Mouse (Mus musculus): ENCODE results near the gene Psma6. TPM values are rescaled to one million over a fixed set of nuclear protein-coding genes. Genes with fewer than 3 reads are reported as not detected.
"Not testable (repeated sequence)": the region's sequence is repeated elsewhere in the genome, so short reads cannot be mapped to it uniquely, and the experiment has no call there.

Gene Psma6
- 435 and 447 TPM in 2 replicates for polyA plus RNA-seq (2016; fragmentation: Nextera tagmentation; extraction: Ambion mirVana)

GRCm38 (mm10) chr12:55384023-55384749 is at the start of gene Psma6:
TSS of gene Psma6 (plus strand) at chr12:55384222.
- Histone ChIP-seq H3K4me3 (no peak within 1 kb of the TSS), H3K27me3 (no peaks in the 10 kb centered on the region), H3K9me3 (no peaks in the 10 kb centered on the region), H3K9ac (no peak within 1 kb of the TSS), H3K4me2 (replicated peaks) (no peak within 1 kb of the TSS), H3K4me1 (0 out of 2 replicates have a peak, but pooled peaks cover 6% of the 10 kb centered on the region), H3K36me3 (peaks cover 2% of the 10 kb centered on the region; the same call in 1 of the 2 replicates), H3K27ac (no peak within 1 kb of the TSS)
- WGBS: 66% methylated on average over 10 of the region's 10 CpGs
- ATAC-seq (ENCODE audit: insufficient number of reproducible peaks, insufficient read depth, low FRiP score, low TSS enrichment): no peak

GRCm38 (mm10) chr12:55338490-55338889 is 45.5 kb upstream of the Psma6 start:
- not testable (repeated sequence) for H3K4me2 ChIP-seq (replicated peaks); H3K27me3 ChIP-seq; ATAC-seq (ENCODE audit: insufficient number of reproducible peaks, insufficient read depth, low FRiP score, low TSS enrichment); H3K27ac ChIP-seq; H3K9me3 ChIP-seq; H3K4me1 ChIP-seq; H3K9ac ChIP-seq; H3K4me3 ChIP-seq; H3K36me3 ChIP-seq
- WGBS: 97% methylated on average over 1 of the region's 2 CpGs

- H3K9ac ChIP-seq; H3K4me3 ChIP-seq; H3K4me1 ChIP-seq; H3K9me3 ChIP-seq; H3K27ac ChIP-seq; H3K4me2 ChIP-seq (replicated peaks); ATAC-seq (ENCODE audit: insufficient number of reproducible peaks, insufficient read depth, low FRiP score, low TSS enrichment); H3K27me3 ChIP-seq; H3K36me3 ChIP-seq: not testable (repeated sequence)
- 63% methylated on average over 1 of the region's 1 CpGs for WGBS
Measured at GRCm38 (mm10) chr12:55343045-55343444, 41.0 kb upstream of the Psma6 start.

- Histone ChIP-seq H3K4me3 (no peak overlapping the region), H3K36me3 (no peaks in the 10 kb centered on the region), H3K9me3 (no peaks in the 10 kb centered on the region), H3K4me2 (replicated peaks) (no peak overlapping the region), H3K4me1 (no peaks in the 10 kb centered on the region; the same call in 1 of the 2 replicates), H3K27ac (no peak overlapping the region), H3K27me3 (no peaks in the 10 kb centered on the region), H3K9ac (no peak overlapping the region)
- no peak for ATAC-seq (ENCODE audit: insufficient number of reproducible peaks, insufficient read depth, low FRiP score, low TSS enrichment)
- whole genome bisulfite sequencing: 78% methylated on average over 11 of the region's 11 CpGs
Measured at GRCm38 (mm10) chr12:55343998-55344397, 40.0 kb upstream of the Psma6 start.

GRCm38 (mm10) chr12:55344583-55344982 is 39.4 kb upstream of the Psma6 start:
- Histone ChIP-seq H3K4me3 (no peak overlapping the region), H3K4me1 (no peaks in the 10 kb centered on the region; the same call in 1 of the 2 replicates), H3K9ac (no peak overlapping the region), H3K4me2 (replicated peaks) (no peak overlapping the region), H3K9me3 (no peaks in the 10 kb centered on the region), H3K36me3 (no peaks in the 10 kb centered on the region), H3K27ac (no peak overlapping the region), H3K27me3 (no peaks in the 10 kb centered on the region)
- 82% methylated on average over 13 of the region's 13 CpGs for WGBS
- no peak for ATAC-seq (ENCODE audit: insufficient number of reproducible peaks, insufficient read depth, low FRiP score, low TSS enrichment)

GRCm38 (mm10) chr12:55353423-55353822 is 30.6 kb upstream of the Psma6 start:
- Histone ChIP-seq H3K9me3 (no peaks in the 10 kb centered on the region), H3K9ac (no peak overlapping the region), H3K4me3 (no peak overlapping the region), H3K4me2 (replicated peaks) (no peak overlapping the region), H3K27me3 (no peaks in the 10 kb centered on the region), H3K36me3 (no peaks in the 10 kb centered on the region), H3K27ac (no peak overlapping the region), H3K4me1 (no peaks in the 10 kb centered on the region)
- no peak for ATAC-seq (ENCODE audit: insufficient number of reproducible peaks, insufficient read depth, low FRiP score, low TSS enrichment)
- WGBS: 71% methylated on average over 6 of the region's 6 CpGs

- 52% methylated on average over 4 of the region's 4 CpGs for WGBS
- H3K4me3 ChIP-seq: no peak overlapping the region
- H3K9me3 ChIP-seq: no peaks in the 10 kb centered on the region
- 0 out of 2 replicates have a peak, but pooled peaks have one; percentile 60 for ATAC-seq (ENCODE audit: insufficient number of reproducible peaks, insufficient read depth, low FRiP score, low TSS enrichment)
- H3K4me2 ChIP-seq (replicated peaks): no peak overlapping the region
- H3K9ac ChIP-seq: no peak overlapping the region
- H3K27ac ChIP-seq: no peak overlapping the region
- H3K27me3 ChIP-seq: no peaks in the 10 kb centered on the region
- H3K4me1 ChIP-seq: no peaks in the 10 kb centered on the region
- H3K36me3 ChIP-seq: no peaks in the 10 kb centered on the region
Measured at GRCm38 (mm10) chr12:55354904-55355303, 29.1 kb upstream of the Psma6 start.

GRCm38 (mm10) chr12:55357303-55357702 is 26.7 kb upstream of the Psma6 start:
- no peak for ATAC-seq (ENCODE audit: insufficient number of reproducible peaks, insufficient read depth, low FRiP score, low TSS enrichment)
- 67% methylated on average over 1 of the region's 1 CpGs for WGBS
- no peaks in the 10 kb centered on the region for H3K36me3 ChIP-seq
- H3K4me3 ChIP-seq: no peak overlapping the region
- no peaks in the 10 kb centered on the region for H3K4me1 ChIP-seq
- H3K9ac ChIP-seq: no peak overlapping the region
- H3K4me2 ChIP-seq (replicated peaks): no peak overlapping the region
- H3K9me3 ChIP-seq: no peaks in the 10 kb centered on the region
- H3K27me3 ChIP-seq: no peaks in the 10 kb centered on the region
- no peak overlapping the region for H3K27ac ChIP-seq

GRCm38 (mm10) chr12:55360929-55361328 is 23.1 kb upstream of the Psma6 start:
- H3K4me3 ChIP-seq: no peak overlapping the region
- 75% methylated on average over 5 of the region's 5 CpGs for WGBS
- ATAC-seq (ENCODE audit: insufficient number of reproducible peaks, insufficient read depth, low FRiP score, low TSS enrichment): no peak
- no peaks in the 10 kb centered on the region for H3K4me1 ChIP-seq
- no peaks in the 10 kb centered on the region for H3K36me3 ChIP-seq
- no peak overlapping the region for H3K9ac ChIP-seq
- H3K27ac ChIP-seq: no peak overlapping the region
- no peaks in the 10 kb centered on the region for H3K9me3 ChIP-seq
- no peak overlapping the region for H3K4me2 ChIP-seq (replicated peaks)
- H3K27me3 ChIP-seq: no peaks in the 10 kb centered on the region

- H3K36me3 ChIP-seq: no peaks in the 10 kb centered on the region
- H3K4me3 ChIP-seq: no peak overlapping the region
- WGBS: 71% methylated on average over 2 of the region's 2 CpGs
- no peak overlapping the region for H3K9ac ChIP-seq
- no peaks in the 10 kb centered on the region for H3K9me3 ChIP-seq
- no peak overlapping the region for H3K27ac ChIP-seq
- H3K4me2 ChIP-seq (replicated peaks): no peak overlapping the region
- ATAC-seq (ENCODE audit: insufficient number of reproducible peaks, insufficient read depth, low FRiP score, low TSS enrichment): no peak
- no peaks in the 10 kb centered on the region for H3K27me3 ChIP-seq
- no peaks in the 10 kb centered on the region for H3K4me1 ChIP-seq
Measured at GRCm38 (mm10) chr12:55365083-55365482, 18.9 kb upstream of the Psma6 start.

GRCm38 (mm10) chr12:55372424-55373055 is 11.5 kb upstream of the Psma6 start:
- 84% methylated on average over 3 of the region's 3 CpGs for WGBS
- H3K4me1 ChIP-seq: no peaks in the 10 kb centered on the region
- H3K9me3 ChIP-seq: no peaks in the 10 kb centered on the region
- H3K4me2 ChIP-seq (replicated peaks): no peak overlapping the region
- ATAC-seq (ENCODE audit: insufficient number of reproducible peaks, insufficient read depth, low FRiP score, low TSS enrichment): no peak
- H3K27me3 ChIP-seq: no peaks in the 10 kb centered on the region
- no peaks in the 10 kb centered on the region for H3K36me3 ChIP-seq
- H3K4me3 ChIP-seq: no peak overlapping the region
- no peak overlapping the region for H3K27ac ChIP-seq
- no peak overlapping the region for H3K9ac ChIP-seq

GRCm38 (mm10) chr12:55376956-55377609 is 6.9 kb upstream of the Psma6 start:
- WGBS: 86% methylated on average over 16 of the region's 16 CpGs
- H3K36me3 ChIP-seq: peaks cover 4% of the 10 kb centered on the region
- no peak overlapping the region for H3K4me2 ChIP-seq (replicated peaks)
- H3K4me3 ChIP-seq: no peak overlapping the region
- H3K4me1 ChIP-seq: no peaks in the 10 kb centered on the region
- H3K27me3 ChIP-seq: no peaks in the 10 kb centered on the region
- H3K9me3 ChIP-seq: no peaks in the 10 kb centered on the region
- no peak for ATAC-seq (ENCODE audit: insufficient number of reproducible peaks, insufficient read depth, low FRiP score, low TSS enrichment)
- H3K27ac ChIP-seq: no peak overlapping the region
- H3K9ac ChIP-seq: no peak overlapping the region
